Mouse (Mus musculus) midbrain, embryonic 11.5 days (tissue): ENCODE results near the gene Atp1a2. TPM values are rescaled to one million over a fixed set of nuclear protein-coding genes. Genes with fewer than 3 reads are reported as not detected.
A peak's percentile ranks its signal among the peaks of the same experiment; 100 is the strongest.

Source experiments
- ATAC-seq: fragments of 200-750 bp; cut with Nextera tagmentation; 2 replicates; pipeline ENCODE4 v1.8.0; 2017; ENCODE audit warnings: moderate TSS enrichment, moderate library complexity; ENCODE audit not compliant: low FRiP score
- DNase-seq: peaks from one replicate; pipeline ENCODE4 v3.0.0; 2015; ENCODE audit warnings: low spot score; ENCODE audit errors: missing footprints
- H3K27ac ChIP-seq: fragments of 300-500 bp; sonication (generic); 2 replicates; pipeline ENCODE4 v1.5.1; 2014; ENCODE audit warnings: low read depth, low read length
- H3K27me3 ChIP-seq: fragments of 300-500 bp; sonication (generic); 2 replicates; pipeline ENCODE4 v1.6.1; 2014; ENCODE audit warnings: mild to moderate bottlenecking, low read length, moderate library complexity, mixed read lengths; ENCODE audit not compliant: control insufficient read depth, insufficient read depth
- H3K36me3 ChIP-seq: fragments of 300-500 bp; sonication (generic); 2 replicates; pipeline ENCODE4 v1.6.1; 2014; ENCODE audit warnings: mild to moderate bottlenecking, low read length, moderate library complexity, mixed read lengths; ENCODE audit not compliant: control insufficient read depth, insufficient read depth
- H3K4me1 ChIP-seq: fragments of 300-500 bp; sonication (generic); 2 replicates; pipeline ENCODE4 v1.6.1; 2014; ENCODE audit warnings: low read length; ENCODE audit not compliant: control insufficient read depth, insufficient read depth
- H3K4me2 ChIP-seq: fragments of 300-500 bp; sonication (generic); 2 replicates; pipeline ENCODE4 v1.6.1; 2014; ENCODE audit warnings: mild to moderate bottlenecking, moderate library complexity
- H3K4me3 ChIP-seq: fragments of 300-500 bp; sonication (generic); 2 replicates; pipeline ENCODE4 v1.5.1; 2014; ENCODE audit warnings: low read depth, low read length
- H3K9ac ChIP-seq: fragments of 300-500 bp; sonication (generic); 2 replicates; pipeline ENCODE4 v1.6.1; 2014; ENCODE audit warnings: low read length
- H3K9me3 ChIP-seq: fragments of 300-500 bp; sonication (generic); 2 replicates; pipeline ENCODE4 v1.6.1; 2016; ENCODE audit warnings: low read length; ENCODE audit not compliant: control insufficient read depth
- WGBS: fragments of 180-500 bp; shearing (Covaris S2); extraction: QIAGEN DNeasy Blood & Tissue Kit; methylation state at CpG from one replicate; pipeline ENCODE4 v1.1.7; 2014; 5-methylcytosine and 5-hydroxymethylcytosine counted together
- polyA plus RNA-seq: library from polyadenylated mRNA; unstranded; fragments of >200 nt; fragmentation: Nextera tagmentation; extraction: Ambion mirVana; gene quantifications from 2 replicates; pipeline ENCODE4 v1.2.1, GENCODE M21; 2014

Gene Atp1a2
- polyA plus RNA-seq, 1 experiment from 2014 or later: 1.4 TPM

GRCm38 (mm10) chr1:172319346-172319745, 21.5 kb upstream of the Atp1a2 start:
- WGBS: 85% methylated on average over 7 of the region's 7 CpGs
- H3K9me3 ChIP-seq: no peaks in the 10 kb centered on the region
- no peak for DNase-seq
- ATAC-seq: no peak
- H3K36me3 ChIP-seq: peaks cover 7% of the 10 kb centered on the region; the same call in 1 of the 2 replicates
- no peak overlapping the region for H3K4me2 ChIP-seq
- H3K27ac ChIP-seq: peak overlapping the region; percentile 48; the same call in 1 of the 2 replicates
- peaks cover 26% of the 10 kb centered on the region for H3K4me1 ChIP-seq
- H3K9ac ChIP-seq: no peak overlapping the region
- H3K4me3 ChIP-seq: no peak overlapping the region
- peaks cover 4% of the 10 kb centered on the region for H3K27me3 ChIP-seq

- H3K4me1 ChIP-seq: peaks cover 30% of the 10 kb centered on the region
- peaks cover 4% of the 10 kb centered on the region for H3K27me3 ChIP-seq
- no peak for DNase-seq
- no peak for ATAC-seq
- no peak overlapping the region for H3K4me2 ChIP-seq
- H3K27ac ChIP-seq: no peak overlapping the region
- H3K9ac ChIP-seq: no peak overlapping the region
- H3K36me3 ChIP-seq: peaks cover 7% of the 10 kb centered on the region; the same call in 1 of the 2 replicates
- H3K4me3 ChIP-seq: no peak overlapping the region
- H3K9me3 ChIP-seq: no peaks in the 10 kb centered on the region
- 85% methylated on average over 19 of the region's 19 CpGs for WGBS
These were observed 20.7 kb upstream of the Atp1a2 start for GRCm38 (mm10) chr1:172318424-172319035.

GRCm38 (mm10) chr1:172317946-172318345, 20.1 kb upstream of the Atp1a2 start:
- peaks cover 7% of the 10 kb centered on the region; the same call in 1 of the 2 replicates for H3K36me3 ChIP-seq
- H3K4me1 ChIP-seq: peaks cover 28% of the 10 kb centered on the region
- H3K9me3 ChIP-seq: no peaks in the 10 kb centered on the region
- ATAC-seq: no peak
- H3K4me3 ChIP-seq: no peak overlapping the region
- no peak overlapping the region for H3K27ac ChIP-seq
- peaks cover 4% of the 10 kb centered on the region for H3K27me3 ChIP-seq
- H3K9ac ChIP-seq: no peak overlapping the region
- H3K4me2 ChIP-seq: no peak overlapping the region
- no peak for DNase-seq
- 49% methylated on average over 15 of the region's 15 CpGs for WGBS

GRCm38 (mm10) chr1:172317431-172317830, 19.6 kb upstream of the Atp1a2 start:
- WGBS: 56% methylated on average over 18 of the region's 18 CpGs
- no peak overlapping the region for H3K9ac ChIP-seq
- H3K4me1 ChIP-seq: peaks cover 26% of the 10 kb centered on the region
- no peak for DNase-seq
- no peak overlapping the region for H3K4me3 ChIP-seq
- peaks cover 7% of the 10 kb centered on the region; the same call in 1 of the 2 replicates for H3K36me3 ChIP-seq
- ATAC-seq: no peak
- H3K27me3 ChIP-seq: peaks cover 4% of the 10 kb centered on the region
- H3K4me2 ChIP-seq: no peak overlapping the region
- no peaks in the 10 kb centered on the region for H3K9me3 ChIP-seq
- H3K27ac ChIP-seq: no peak overlapping the region; the same call in 1 of the 2 replicates

GRCm38 (mm10) chr1:172314911-172315310, 17.0 kb upstream of the Atp1a2 start:
- H3K9ac ChIP-seq: 0 out of 2 replicates have a peak overlapping the region, but pooled peaks have one; percentile 25
- ATAC-seq: peak; percentile 12

GRCm38 (mm10) chr1:172313613-172314411, 15.9 kb upstream of the Atp1a2 start:
- H3K4me2 ChIP-seq: peak overlapping the region; percentile 88
- WGBS: 67% methylated on average over 10 of the region's 10 CpGs
- ATAC-seq (no peak), DNase-seq (peak; percentile 80)
- no peaks in the 10 kb centered on the region for H3K9me3 ChIP-seq
- H3K27me3 ChIP-seq: no peaks in the 10 kb centered on the region; the same call in 1 of the 2 replicates
- peak overlapping the region; percentile 72; the same call in 1 of the 2 replicates for H3K4me3 ChIP-seq
- H3K9ac ChIP-seq: peak overlapping the region; percentile 5; the same call in 1 of the 2 replicates
- peaks cover 34% of the 10 kb centered on the region for H3K4me1 ChIP-seq
- H3K27ac ChIP-seq: no peak overlapping the region; the same call in 1 of the 2 replicates
- 0 out of 2 replicates have a peak, but pooled peaks cover 5% of the 10 kb centered on the region for H3K36me3 ChIP-seq

More at GRCm38 (mm10) chr1:172314911-172315310, 17.0 kb upstream of the Atp1a2 start:
- 60% methylated on average over 3 of the region's 3 CpGs for WGBS
- no peaks in the 10 kb centered on the region; the same call in 1 of the 2 replicates for H3K27me3 ChIP-seq
- no peaks in the 10 kb centered on the region for H3K9me3 ChIP-seq
- H3K4me3 ChIP-seq: no peak overlapping the region
- H3K4me2 ChIP-seq: 0 out of 2 replicates have a peak overlapping the region, but pooled peaks have one; percentile 13
- peaks cover 32% of the 10 kb centered on the region for H3K4me1 ChIP-seq
- H3K27ac ChIP-seq: peak overlapping the region; percentile 61
- H3K36me3 ChIP-seq: peaks cover 7% of the 10 kb centered on the region; the same call in 1 of the 2 replicates
- DNase-seq: peak; percentile 82

GRCm38 (mm10) chr1:172312768-172313561, 15.1 kb upstream of the Atp1a2 start:
- H3K4me3 ChIP-seq: peak overlapping the region; percentile 72
- H3K27me3 ChIP-seq: no peaks in the 10 kb centered on the region; the same call in 1 of the 2 replicates
- DNase-seq (peak; percentile 81), ATAC-seq (peak; percentile 1; the same call in 1 of the 2 replicates)
- H3K27ac ChIP-seq: no peak overlapping the region
- H3K9ac ChIP-seq: peak overlapping the region; percentile 73
- H3K9me3 ChIP-seq: no peaks in the 10 kb centered on the region
- peak overlapping the region; percentile 88 for H3K4me2 ChIP-seq
- 17% methylated on average over 16 of the region's 16 CpGs for WGBS
- H3K4me1 ChIP-seq: peaks cover 34% of the 10 kb centered on the region
- 0 out of 2 replicates have a peak, but pooled peaks cover 4% of the 10 kb centered on the region for H3K36me3 ChIP-seq

- Histone ChIP-seq H3K4me3 (peak overlapping the region; percentile 72), H3K9ac (peak overlapping the region; percentile 73), H3K9me3 (no peaks in the 10 kb centered on the region), H3K4me1 (peaks cover 35% of the 10 kb centered on the region), H3K4me2 (peak overlapping the region; percentile 88), H3K27me3 (no peaks in the 10 kb centered on the region; the same call in 1 of the 2 replicates), H3K36me3 (no peaks in the 10 kb centered on the region), H3K27ac (peak overlapping the region; percentile 41; the same call in 1 of the 2 replicates)
- ATAC-seq (peak; percentile 79), DNase-seq (peak; percentile 98)
- WGBS: under 1% methylated on average over 46 of the region's 55 CpGs
These were observed 14.3 kb upstream of the Atp1a2 start for GRCm38 (mm10) chr1:172311921-172312767.
